In the genomic region with DNA sequence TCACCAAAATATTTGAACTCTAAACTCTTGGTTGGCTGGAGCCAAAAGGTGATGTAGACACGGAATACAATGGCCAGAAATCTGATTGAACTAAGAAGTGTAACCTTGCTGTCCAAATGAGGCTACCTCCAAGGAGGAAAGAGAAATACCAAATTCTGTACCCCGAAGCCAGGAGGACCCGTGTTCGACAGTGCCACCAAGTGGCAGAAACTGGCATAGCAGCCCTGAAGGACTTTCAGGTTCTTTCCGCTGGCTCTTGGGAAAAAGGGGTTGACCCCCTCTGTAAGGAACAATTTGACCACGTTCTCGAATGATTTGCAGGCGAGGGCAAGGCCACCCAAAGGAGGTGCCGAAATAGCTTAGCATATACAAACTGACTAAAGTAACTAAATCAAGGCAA, we compare ENCODE assay signal across 9 mouse cellular contexts. TPM values are rescaled to one million over a fixed set of nuclear protein-coding genes. Genes with fewer than 3 reads are reported as not detected.
A peak's percentile ranks its signal among the peaks of the same experiment; 100 is the strongest.
DNase-seq lines count a peak whose midpoint lies in the region; ATAC-seq and TF ChIP-seq lines count a peak whose summit lies in the region.
"Had no signal": no experiment of that assay in that cellular context is flagged by ENCODE, and none has a peak within 500 bp of the region (broad histone marks: within the 10 kb centered on the region; RNA-seq: fewer than 3 reads in every experiment).

No protein-coding gene starts in this region.

- H3K4me3 ChIP-seq in kidney, adult 2 months (ENCODE audit: insufficient read depth, low read depth, low read length), result no peak overlapping the region
- H3K4me3 ChIP-seq in left cerebral cortex, adult 2 months, result no peak overlapping the region
- H3K4me3 ChIP-seq: myocyte had no signal

- WGBS in kidney, adult 2 months, result 21% methylated on average over 9 of the region's 9 CpGs

- intact Hi-C loops in left cerebral cortex, adult 2 months (cut with DNase I), result loop anchor here (5.0 to 10.0 kb wide), 4 partner anchors 289 to 827 kb away; partner anchors contain the start of gene Slc18b1

- peak; percentile 59 for DNase-seq in kidney, adult 2 months
- no peak for DNase-seq in kidney, adult 11 months
- peak; percentile 48 to 67 for DNase-seq in CD8-positive naive resting alpha-beta T cell, adult 2 months (ENCODE audit: low read depth in 2 of 2, low spot score in 2 of 2)
- peak; percentile 39 for DNase-seq in adipocyte (ENCODE audit: low spot score)
- peak; percentile 29 to 59 for DNase-seq in left cerebral cortex, adult 2 months (ENCODE audit: extremely low spot score in 1 of 2, low spot score in 2 of 2)
- DNase-seq in naive thymus-derived CD4-positive, alpha-beta T cell, adult 2 months (ENCODE audit: low read depth), result peak; percentile 82
- DNase-seq in urinary bladder, postnatal 25 days (ENCODE audit: low spot score), result peak; percentile 68

- no peaks in the 10 kb centered on the region for H3K36me3 ChIP-seq in kidney, adult 2 months (ENCODE audit: control insufficient read depth, insufficient read depth, low read length)

- no peak overlapping the region for H3K27ac ChIP-seq in kidney, adult 2 months (ENCODE audit: insufficient read depth, low read depth, low read length)
- no peak overlapping the region for H3K27ac ChIP-seq in left cerebral cortex, adult 2 months

- 0 out of 2 replicates have a peak, but pooled peaks have one; percentile 55 for ATAC-seq in erythroid progenitor cell, adult 5-6 weeks (replicated peaks; ENCODE audit: low FRiP score, poor library complexity, severe bottlenecking)

- no peaks in the 10 kb centered on the region for H3K4me1 ChIP-seq in kidney, adult 2 months (ENCODE audit: control insufficient read depth, insufficient read depth, low read length)

- TF ChIP-seq POLR2A in kidney, adult 2 months (IDR thresholded peaks at IDR 0.05; ENCODE audit: low read depth, low read length), result no peak

- H3K27me3 ChIP-seq in kidney, adult 2 months (replicated peaks; ENCODE audit: control insufficient read depth, insufficient read depth, low read length), result no peaks in the 10 kb centered on the region

- peak; percentile 84 for TF ChIP-seq CTCF in kidney, adult 2 months (conservative IDR thresholded peaks at IDR 0.05; ENCODE audit: insufficient read depth, insufficient read length, low read depth, low read length)
- peak; percentile 91 for TF ChIP-seq CTCF in left cerebral cortex, adult 2 months (IDR thresholded peaks at IDR 0.05)

RNA-seq across cellular contexts. Expression of gene Ccn2, which starts 26.3 kb away (rescaled TPM):
- polyA plus RNA-seq in kidney, adult 2 months (2012; rRNA removed), result 115 and 153 TPM in 2 replicates
- not detected in 2 replicates for total RNA-seq in erythroid progenitor cell, adult 5-6 weeks (2015; ENCODE audit: low replicate concordance)
- not detected in 2 replicates for total RNA-seq in erythroid progenitor cell, adult 5-6 weeks (2017; ENCODE audit: low replicate concordance)
- total RNA-seq in left cerebral cortex, adult 2 months (2021), result 10 to 100 TPM; 27.4 to 29.6 TPM

Comparison
In these comparisons a context has a peak if more than half of its experiments do, and no peak if none do; other contexts are left out.
1. RNA of gene Ccn2, which starts 26.3 kb away (total RNA-seq): 27.4 to 29.6 TPM in left cerebral cortex, adult 2 months; not detected in erythroid progenitor cell, adult 5-6 weeks; every median in the first group is over 10 times any median in the second.